Mouse (Mus musculus): ENCODE results near the gene Ppia. TPM values are rescaled to one million over a fixed set of nuclear protein-coding genes. Genes with fewer than 3 reads are reported as not detected.
A peak's percentile ranks its signal among the peaks of the same experiment; 100 is the strongest.
"Not testable (repeated sequence)": the region's sequence is repeated elsewhere in the genome, so short reads cannot be mapped to it uniquely, and the experiment has no call there.

Gene Ppia
- polyA plus RNA-seq, 1 experiment from 2014 or later = 6,047 TPM

- no peak overlapping the region; the same call in 1 of the 2 replicates for H3K4me2 ChIP-seq (replicated peaks; ENCODE audit: low read depth, low read length)
These were observed 3.5 kb downstream of the Ppia start for GRCm38 (mm10) chr11:6418751-6419150.

GRCm38 (mm10) chr11:6419156-6419555 lies 3.9 kb downstream of the Ppia start:
- ATAC-seq (ENCODE audit: low FRiP score, low TSS enrichment); H3K4me1 ChIP-seq (ENCODE audit: control insufficient read depth, insufficient read depth, low read length); H3K4me3 ChIP-seq (ENCODE audit: low read length); H3K4me2 ChIP-seq (replicated peaks; ENCODE audit: low read depth, low read length); H3K27me3 ChIP-seq (ENCODE audit: control insufficient read depth, insufficient read depth, low read length); H3K9ac ChIP-seq (ENCODE audit: low read depth, low read length); H3K9me3 ChIP-seq (ENCODE audit: control insufficient read depth, low read length); H3K27ac ChIP-seq (ENCODE audit: low read depth, low read length): not testable (repeated sequence)
- 66% methylated on average over 3 of the region's 4 CpGs for WGBS
- peaks cover 56% of the 10 kb centered on the region for H3K36me3 ChIP-seq (ENCODE audit: control insufficient read depth, insufficient read depth, low read length)

More at GRCm38 (mm10) chr11:6418751-6419150, 3.5 kb downstream of the Ppia start:
- Histone ChIP-seq H3K36me3 (ENCODE audit: control insufficient read depth, insufficient read depth, low read length) (peaks cover 53% of the 10 kb centered on the region), H3K27me3 (ENCODE audit: control insufficient read depth, insufficient read depth, low read length) (no peaks in the 10 kb centered on the region), H3K9me3 (ENCODE audit: control insufficient read depth, low read length) (no peaks in the 10 kb centered on the region), H3K27ac (ENCODE audit: low read depth, low read length) (no peak overlapping the region), H3K4me1 (ENCODE audit: control insufficient read depth, insufficient read depth, low read length) (no peaks in the 10 kb centered on the region; the same call in 1 of the 2 replicates), H3K4me3 (ENCODE audit: low read length) (peak overlapping the region; percentile 64; the same call in 1 of the 2 replicates), H3K9ac (ENCODE audit: low read depth, low read length) (no peak overlapping the region)
- no peak for ATAC-seq (ENCODE audit: low FRiP score, low TSS enrichment)
- WGBS = 86% methylated on average over 5 of the region's 5 CpGs

GRCm38 (mm10) chr11:6420283-6420703 lies 5.0 kb downstream of the Ppia start:
- Histone ChIP-seq H3K36me3 (ENCODE audit: control insufficient read depth, insufficient read depth, low read length) (peaks cover 63% of the 10 kb centered on the region), H3K4me2 (replicated peaks; ENCODE audit: low read depth, low read length) (no peak overlapping the region), H3K27ac (ENCODE audit: low read depth, low read length) (no peak overlapping the region), H3K4me3 (ENCODE audit: low read length) (no peak overlapping the region), H3K27me3 (ENCODE audit: control insufficient read depth, insufficient read depth, low read length) (no peaks in the 10 kb centered on the region), H3K4me1 (ENCODE audit: control insufficient read depth, insufficient read depth, low read length) (no peaks in the 10 kb centered on the region), H3K9ac (ENCODE audit: low read depth, low read length) (no peak overlapping the region), H3K9me3 (ENCODE audit: control insufficient read depth, low read length) (no peaks in the 10 kb centered on the region)
- ATAC-seq (ENCODE audit: low FRiP score, low TSS enrichment) = no peak
- WGBS = 18% methylated on average over 1 of the region's 1 CpGs

GRCm38 (mm10) chr11:6420722-6421350 lies 5.6 kb downstream of the Ppia start:
- Histone ChIP-seq H3K4me1 (ENCODE audit: control insufficient read depth, insufficient read depth, low read length) (no peaks in the 10 kb centered on the region), H3K9ac (ENCODE audit: low read depth, low read length) (no peak overlapping the region), H3K9me3 (ENCODE audit: control insufficient read depth, low read length) (no peaks in the 10 kb centered on the region), H3K4me2 (replicated peaks; ENCODE audit: low read depth, low read length) (no peak overlapping the region), H3K27me3 (ENCODE audit: control insufficient read depth, insufficient read depth, low read length) (no peaks in the 10 kb centered on the region), H3K4me3 (ENCODE audit: low read length) (no peak overlapping the region), H3K27ac (ENCODE audit: low read depth, low read length) (no peak overlapping the region), H3K36me3 (ENCODE audit: control insufficient read depth, insufficient read depth, low read length) (peaks cover 66% of the 10 kb centered on the region)
- 65% methylated on average over 2 of the region's 2 CpGs for WGBS
- ATAC-seq (ENCODE audit: low FRiP score, low TSS enrichment) = no peak

- peaks cover 88% of the 10 kb centered on the region for H3K36me3 ChIP-seq (ENCODE audit: control insufficient read depth, insufficient read depth, low read length)
- no peaks in the 10 kb centered on the region for H3K27me3 ChIP-seq (ENCODE audit: control insufficient read depth, insufficient read depth, low read length)
- WGBS = 90% methylated on average over 7 of the region's 7 CpGs
These were observed 14.9 kb downstream of the Ppia start for GRCm38 (mm10) chr11:6430186-6430585.

GRCm38 (mm10) chr11:6436442-6436841 lies 21.2 kb downstream of the Ppia start:
- Histone ChIP-seq H3K4me2 (replicated peaks; ENCODE audit: low read depth, low read length) (no peak overlapping the region), H3K27me3 (ENCODE audit: control insufficient read depth, insufficient read depth, low read length) (no peaks in the 10 kb centered on the region), H3K27ac (ENCODE audit: low read depth, low read length) (no peak overlapping the region), H3K4me1 (ENCODE audit: control insufficient read depth, insufficient read depth, low read length) (no peaks in the 10 kb centered on the region), H3K36me3 (ENCODE audit: control insufficient read depth, insufficient read depth, low read length) (peaks cover 65% of the 10 kb centered on the region), H3K4me3 (ENCODE audit: low read length) (no peak overlapping the region), H3K9ac (ENCODE audit: low read depth, low read length) (no peak overlapping the region), H3K9me3 (ENCODE audit: control insufficient read depth, low read length) (no peaks in the 10 kb centered on the region)
- ATAC-seq (ENCODE audit: low FRiP score, low TSS enrichment) = 0 out of 2 replicates have a peak, but pooled peaks have one; percentile 24
- 80% methylated on average over 8 of the region's 8 CpGs for WGBS

More at GRCm38 (mm10) chr11:6430186-6430585, 14.9 kb downstream of the Ppia start:
- ATAC-seq (ENCODE audit: low FRiP score, low TSS enrichment) = no peak
- no peaks in the 10 kb centered on the region for H3K9me3 ChIP-seq (ENCODE audit: control insufficient read depth, low read length)
- no peak overlapping the region for H3K4me3 ChIP-seq (ENCODE audit: low read length)
- H3K4me2 ChIP-seq (replicated peaks; ENCODE audit: low read depth, low read length) = no peak overlapping the region
- H3K27ac ChIP-seq (ENCODE audit: low read depth, low read length) = no peak overlapping the region
- H3K4me1 ChIP-seq (ENCODE audit: control insufficient read depth, insufficient read depth, low read length) = no peaks in the 10 kb centered on the region
- H3K9ac ChIP-seq (ENCODE audit: low read depth, low read length) = no peak overlapping the region

GRCm38 (mm10) chr11:6437667-6438066 lies 22.4 kb downstream of the Ppia start:
- WGBS = 97% methylated on average over 2 of the region's 2 CpGs
- Histone ChIP-seq H3K9ac (ENCODE audit: low read depth, low read length) (no peak overlapping the region), H3K4me2 (replicated peaks; ENCODE audit: low read depth, low read length) (no peak overlapping the region), H3K4me1 (ENCODE audit: control insufficient read depth, insufficient read depth, low read length) (no peaks in the 10 kb centered on the region), H3K27me3 (ENCODE audit: control insufficient read depth, insufficient read depth, low read length) (no peaks in the 10 kb centered on the region), H3K9me3 (ENCODE audit: control insufficient read depth, low read length) (no peaks in the 10 kb centered on the region), H3K4me3 (ENCODE audit: low read length) (no peak overlapping the region), H3K36me3 (ENCODE audit: control insufficient read depth, insufficient read depth, low read length) (peaks cover 52% of the 10 kb centered on the region), H3K27ac (ENCODE audit: low read depth, low read length) (no peak overlapping the region)
- ATAC-seq (ENCODE audit: low FRiP score, low TSS enrichment) = no peak

- Histone ChIP-seq H3K27ac (ENCODE audit: low read depth, low read length) (no peak overlapping the region), H3K4me3 (ENCODE audit: low read length) (no peak overlapping the region), H3K9me3 (ENCODE audit: control insufficient read depth, low read length) (no peaks in the 10 kb centered on the region), H3K4me1 (ENCODE audit: control insufficient read depth, insufficient read depth, low read length) (peaks cover 3% of the 10 kb centered on the region; the same call in 1 of the 2 replicates), H3K36me3 (ENCODE audit: control insufficient read depth, insufficient read depth, low read length) (peaks cover 28% of the 10 kb centered on the region), H3K27me3 (ENCODE audit: control insufficient read depth, insufficient read depth, low read length) (no peaks in the 10 kb centered on the region), H3K4me2 (replicated peaks; ENCODE audit: low read depth, low read length) (no peak overlapping the region), H3K9ac (ENCODE audit: low read depth, low read length) (no peak overlapping the region)
- WGBS = 95% methylated on average over 4 of the region's 4 CpGs
- ATAC-seq (ENCODE audit: low FRiP score, low TSS enrichment) = no peak
These were observed 24.9 kb downstream of the Ppia start for GRCm38 (mm10) chr11:6440171-6440570.

- Histone ChIP-seq H3K4me2 (replicated peaks; ENCODE audit: low read depth, low read length) (no peak overlapping the region), H3K27ac (ENCODE audit: low read depth, low read length) (no peak overlapping the region), H3K9me3 (ENCODE audit: control insufficient read depth, low read length) (no peaks in the 10 kb centered on the region), H3K36me3 (ENCODE audit: control insufficient read depth, insufficient read depth, low read length) (peaks cover 9% of the 10 kb centered on the region), H3K9ac (ENCODE audit: low read depth, low read length) (no peak overlapping the region), H3K4me1 (ENCODE audit: control insufficient read depth, insufficient read depth, low read length) (peaks cover 3% of the 10 kb centered on the region; the same call in 1 of the 2 replicates), H3K27me3 (ENCODE audit: control insufficient read depth, insufficient read depth, low read length) (no peaks in the 10 kb centered on the region), H3K4me3 (ENCODE audit: low read length) (no peak overlapping the region)
- 97% methylated on average over 4 of the region's 4 CpGs for WGBS
- ATAC-seq (ENCODE audit: low FRiP score, low TSS enrichment) = no peak
These were observed 27.3 kb downstream of the Ppia start for GRCm38 (mm10) chr11:6442566-6442965.
